Mouse (Mus musculus) lung, adult 2 months (tissue): Measurements from ENCODE around the gene Tor2a.

ENCODE experiments used
- CTCF ChIP-seq: fragments of 200-500 bp; IDR thresholded peaks from 2 replicates; pipeline ENCODE4 v1.5.1; 2011; ENCODE audit warnings: mild to moderate bottlenecking, low read length, control low read depth; ENCODE audit not compliant: insufficient read depth
- POLR2A ChIP-seq: fragments of 200-500 bp; IDR thresholded peaks from 2 replicates; pipeline ENCODE4 v1.6.1; 2011; ENCODE audit warnings: low read depth, mild to moderate bottlenecking, control low read depth, low read length, borderline replicate concordance; ENCODE audit errors: extremely low read depth

DNA sequence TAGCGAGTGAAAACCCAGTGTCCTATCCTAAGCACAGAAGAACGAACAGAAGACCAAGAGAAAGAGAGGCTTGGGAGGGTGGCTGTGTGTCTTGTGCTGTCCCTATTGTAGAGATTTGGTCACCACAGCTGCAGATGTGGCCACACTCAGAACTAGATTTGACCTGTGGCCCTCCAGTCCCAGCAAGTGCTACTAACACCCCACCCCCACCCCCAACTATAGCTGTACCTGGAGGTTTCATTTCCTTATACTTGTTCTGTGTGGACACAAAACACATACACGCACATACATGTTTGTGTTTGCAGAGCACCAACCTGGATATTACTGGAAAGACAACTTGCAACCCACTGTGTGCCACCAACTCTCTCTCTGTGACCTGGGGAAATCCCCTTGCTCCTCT, 37.0 kb upstream of the Tor2a start:
- TF ChIP-seq CTCF (no peak), POLR2A (no peak)
